Mouse (Mus musculus): Measurements from ENCODE around the gene Lgals7.

GRCm38 (mm10) chr7:28907195-28907594 lies 43.5 kb downstream of the Lgals7 start:
- no peak for TF ChIP-seq CTCF (IDR thresholded peaks at IDR 0.05; ENCODE audit: borderline replicate concordance, insufficient read depth, low read depth, low read length)
- no peak for TF ChIP-seq POLR2A (IDR thresholded peaks at IDR 0.05; ENCODE audit: borderline replicate concordance, insufficient read depth, low read length)

Measured in cerebellum, adult 2 months (tissue).